Mouse (Mus musculus): ENCODE results near the gene Acox2. TPM values are rescaled to one million over a fixed set of nuclear protein-coding genes. Genes with fewer than 3 reads are reported as not detected.

Acox2 gene
- polyA plus RNA-seq, 1 experiment from 2014 or later: not detected

GRCm38 (mm10) chr14:8215208-8215778, 43.9 kb downstream of the Acox2 start:
- no peaks in the 10 kb centered on the region for H3K36me3 ChIP-seq (ENCODE audit: control insufficient read depth, insufficient read depth, low read length)
- H3K27ac ChIP-seq (ENCODE audit: low read length): no peak overlapping the region
- peak overlapping the region; percentile 70; the same call in 1 of the 2 replicates for H3K4me3 ChIP-seq (ENCODE audit: low read depth, low read length)
- 26% methylated on average over 21 of the region's 21 CpGs for WGBS
- ATAC-seq (ENCODE audit: insufficient number of reproducible peaks, insufficient read depth, low FRiP score, low read depth): no peak
- H3K9me3 ChIP-seq (ENCODE audit: control insufficient read depth, low read depth, low read length): no peaks in the 10 kb centered on the region
- H3K4me1 ChIP-seq (ENCODE audit: control insufficient read depth, insufficient read depth, low read length): 0 out of 2 replicates have a peak, but pooled peaks cover 4% of the 10 kb centered on the region
- peak overlapping the region; percentile 90 for H3K4me2 ChIP-seq (replicated peaks; ENCODE audit: low read depth, low read length)
- no peak overlapping the region; the same call in 1 of the 2 replicates for H3K9ac ChIP-seq (replicated peaks; ENCODE audit: low read depth, low read length)
- no peaks in the 10 kb centered on the region for H3K27me3 ChIP-seq (ENCODE audit: control insufficient read depth, insufficient read depth, low read length)

- peak; percentile 83 for ATAC-seq (ENCODE audit: insufficient number of reproducible peaks, insufficient read depth, low FRiP score, low read depth)
- Histone ChIP-seq H3K4me3 (ENCODE audit: low read depth, low read length) (peak overlapping the region; percentile 70), H3K27ac (ENCODE audit: low read length) (peak overlapping the region; percentile 63), H3K9ac (replicated peaks; ENCODE audit: low read depth, low read length) (peak overlapping the region; percentile 80), H3K4me2 (replicated peaks; ENCODE audit: low read depth, low read length) (peak overlapping the region; percentile 90), H3K9me3 (ENCODE audit: control insufficient read depth, low read depth, low read length) (no peaks in the 10 kb centered on the region), H3K27me3 (ENCODE audit: control insufficient read depth, insufficient read depth, low read length) (no peaks in the 10 kb centered on the region), H3K4me1 (ENCODE audit: control insufficient read depth, insufficient read depth, low read length) (0 out of 2 replicates have a peak, but pooled peaks cover 4% of the 10 kb centered on the region), H3K36me3 (ENCODE audit: control insufficient read depth, insufficient read depth, low read length) (no peaks in the 10 kb centered on the region)
- 2% methylated on average over 63 of the region's 63 CpGs for WGBS
These were observed 44.6 kb downstream of the Acox2 start for GRCm38 (mm10) chr14:8214299-8215207.

GRCm38 (mm10) chr14:8213803-8214224, 45.3 kb downstream of the Acox2 start, which contains the start of gene Kctd6:
Kctd6 (plus strand) TSS chr14:8214140.
- Histone ChIP-seq H3K4me3 (ENCODE audit: low read depth, low read length) (peak within 1 kb of the TSS; percentile 70), H3K36me3 (ENCODE audit: control insufficient read depth, insufficient read depth, low read length) (no peaks in the 10 kb centered on the region), H3K4me1 (ENCODE audit: control insufficient read depth, insufficient read depth, low read length) (0 out of 2 replicates have a peak, but pooled peaks cover 4% of the 10 kb centered on the region), H3K27ac (ENCODE audit: low read length) (peak within 1 kb of the TSS; percentile 63), H3K27me3 (ENCODE audit: control insufficient read depth, insufficient read depth, low read length) (no peaks in the 10 kb centered on the region), H3K9me3 (ENCODE audit: control insufficient read depth, low read depth, low read length) (no peaks in the 10 kb centered on the region), H3K9ac (replicated peaks; ENCODE audit: low read depth, low read length) (peak within 1 kb of the TSS; percentile 80), H3K4me2 (replicated peaks; ENCODE audit: low read depth, low read length) (peak within 1 kb of the TSS; percentile 90)
- WGBS: 0% methylated on average over 35 of the region's 49 CpGs
- ATAC-seq (ENCODE audit: insufficient number of reproducible peaks, insufficient read depth, low FRiP score, low read depth): peak; percentile 98

DNA sequence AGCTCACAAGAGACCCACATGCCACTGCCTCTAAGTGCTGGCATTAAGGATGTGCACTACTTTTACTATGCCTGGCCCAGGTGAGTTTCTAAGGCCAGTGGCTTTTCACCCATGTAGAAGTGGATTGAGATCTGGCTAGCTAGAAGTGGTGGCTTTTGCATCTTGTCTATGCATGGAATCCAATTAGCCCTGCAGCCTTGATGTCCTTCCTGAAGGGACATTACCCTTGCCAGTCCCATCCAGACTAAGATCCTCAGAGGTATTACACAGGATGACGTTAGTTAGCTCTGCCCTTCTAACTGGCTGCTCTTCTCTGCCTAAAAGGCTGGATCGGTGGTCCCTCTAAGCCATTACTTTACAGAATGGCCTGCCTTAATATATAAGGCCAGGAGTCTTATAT, 46.2 kb downstream of the Acox2 start:
- Histone ChIP-seq H3K4me3 (ENCODE audit: low read depth, low read length) (no peak overlapping the region), H3K4me1 (ENCODE audit: control insufficient read depth, insufficient read depth, low read length) (0 out of 2 replicates have a peak, but pooled peaks cover 4% of the 10 kb centered on the region), H3K36me3 (ENCODE audit: control insufficient read depth, insufficient read depth, low read length) (no peaks in the 10 kb centered on the region), H3K27ac (ENCODE audit: low read length) (no peak overlapping the region), H3K9ac (replicated peaks; ENCODE audit: low read depth, low read length) (no peak overlapping the region), H3K27me3 (ENCODE audit: control insufficient read depth, insufficient read depth, low read length) (no peaks in the 10 kb centered on the region), H3K9me3 (ENCODE audit: control insufficient read depth, low read depth, low read length) (no peaks in the 10 kb centered on the region), H3K4me2 (replicated peaks; ENCODE audit: low read depth, low read length) (no peak overlapping the region)
- ATAC-seq (ENCODE audit: insufficient number of reproducible peaks, insufficient read depth, low FRiP score, low read depth): no peak
- 77% methylated on average over 2 of the region's 2 CpGs for WGBS

DNA sequence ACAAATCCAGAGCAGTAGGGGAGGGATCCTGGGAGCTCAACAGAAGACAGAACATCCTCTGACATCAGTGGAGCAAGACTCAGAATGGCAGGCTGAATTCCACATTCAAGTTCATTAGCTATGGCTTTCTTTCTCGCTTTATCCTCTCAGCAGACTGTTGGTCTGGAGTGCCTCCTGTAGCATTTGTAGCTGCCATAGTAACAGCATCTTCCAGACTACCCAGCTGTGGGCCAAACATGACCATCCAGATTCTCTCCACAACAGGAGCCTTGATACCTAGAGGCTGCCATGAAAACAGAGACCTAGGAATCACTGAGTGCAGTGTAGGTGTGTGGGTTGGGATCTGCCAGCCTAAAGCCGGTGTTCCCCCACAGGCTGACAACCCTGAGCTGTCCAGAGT, 49.3 kb downstream of the Acox2 start:
- H3K4me2 ChIP-seq (replicated peaks; ENCODE audit: low read depth, low read length): no peak overlapping the region
- 85% methylated on average over 2 of the region's 2 CpGs for WGBS
- H3K4me1 ChIP-seq (ENCODE audit: control insufficient read depth, insufficient read depth, low read length): 0 out of 2 replicates have a peak, but pooled peaks cover under 1% of the 10 kb centered on the region

DNA sequence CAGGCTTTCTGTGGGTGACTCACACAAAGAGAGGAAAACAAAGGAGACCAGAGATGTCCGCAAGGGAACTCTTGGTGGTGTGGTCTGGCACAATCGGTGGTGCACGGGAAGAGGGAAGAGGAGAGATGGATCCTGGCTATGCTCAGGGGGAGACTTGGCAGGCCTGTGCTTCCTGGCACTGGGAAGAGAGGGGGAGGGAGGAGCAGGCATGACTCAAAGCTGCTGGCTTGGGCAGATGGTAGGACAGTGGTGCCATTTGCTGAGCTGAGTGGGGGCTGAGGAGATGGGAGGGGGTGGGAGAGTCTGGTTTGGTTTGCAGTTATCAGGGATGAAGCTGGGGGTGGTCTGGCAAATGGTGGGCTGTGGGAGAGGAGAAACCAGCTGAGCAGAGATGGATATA, 50.3 kb downstream of the Acox2 start:
- H3K27me3 ChIP-seq (ENCODE audit: control insufficient read depth, insufficient read depth, low read length): no peaks in the 10 kb centered on the region
- no peak overlapping the region for H3K4me3 ChIP-seq (ENCODE audit: low read depth, low read length)
- WGBS: 68% methylated on average over 3 of the region's 3 CpGs
- no peak overlapping the region for H3K27ac ChIP-seq (ENCODE audit: low read length)
- H3K4me1 ChIP-seq (ENCODE audit: control insufficient read depth, insufficient read depth, low read length): no peaks in the 10 kb centered on the region
- no peaks in the 10 kb centered on the region for H3K36me3 ChIP-seq (ENCODE audit: control insufficient read depth, insufficient read depth, low read length)
- no peak overlapping the region for H3K9ac ChIP-seq (replicated peaks; ENCODE audit: low read depth, low read length)
- H3K9me3 ChIP-seq (ENCODE audit: control insufficient read depth, low read depth, low read length): no peaks in the 10 kb centered on the region
- H3K4me2 ChIP-seq (replicated peaks; ENCODE audit: low read depth, low read length): no peak overlapping the region
- ATAC-seq (ENCODE audit: insufficient number of reproducible peaks, insufficient read depth, low FRiP score, low read depth): no peak

More for the DNA sequence above, 49.3 kb downstream of the Acox2 start:
- H3K9me3 ChIP-seq (ENCODE audit: control insufficient read depth, low read depth, low read length): no peaks in the 10 kb centered on the region
- H3K9ac ChIP-seq (replicated peaks; ENCODE audit: low read depth, low read length): no peak overlapping the region
- no peak for ATAC-seq (ENCODE audit: insufficient number of reproducible peaks, insufficient read depth, low FRiP score, low read depth)
- no peaks in the 10 kb centered on the region for H3K36me3 ChIP-seq (ENCODE audit: control insufficient read depth, insufficient read depth, low read length)
- H3K4me3 ChIP-seq (ENCODE audit: low read depth, low read length): no peak overlapping the region
- no peaks in the 10 kb centered on the region for H3K27me3 ChIP-seq (ENCODE audit: control insufficient read depth, insufficient read depth, low read length)
- no peak overlapping the region for H3K27ac ChIP-seq (ENCODE audit: low read length)

DNA sequence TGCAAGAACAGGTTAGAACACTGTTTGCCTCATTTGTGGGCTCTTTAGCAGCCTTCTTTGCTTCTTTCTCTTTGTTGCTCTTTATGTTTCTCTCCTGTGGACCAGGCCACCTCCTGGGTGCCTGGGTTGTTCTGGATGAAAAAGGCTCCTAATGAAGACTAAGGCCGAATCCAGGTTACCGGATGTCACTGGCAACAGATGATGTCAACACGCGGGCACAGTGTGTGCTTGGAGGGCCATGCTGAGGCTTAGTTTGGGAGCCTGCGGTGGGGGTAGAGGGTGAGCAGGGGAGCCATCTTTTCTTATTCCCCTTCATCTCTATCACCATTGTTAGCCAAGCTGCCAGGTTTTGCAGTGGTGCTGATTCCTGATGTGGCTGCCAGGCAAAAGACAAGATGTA, 51.6 kb downstream of the Acox2 start:
- H3K4me2 ChIP-seq (replicated peaks; ENCODE audit: low read depth, low read length): no peak overlapping the region

DNA sequence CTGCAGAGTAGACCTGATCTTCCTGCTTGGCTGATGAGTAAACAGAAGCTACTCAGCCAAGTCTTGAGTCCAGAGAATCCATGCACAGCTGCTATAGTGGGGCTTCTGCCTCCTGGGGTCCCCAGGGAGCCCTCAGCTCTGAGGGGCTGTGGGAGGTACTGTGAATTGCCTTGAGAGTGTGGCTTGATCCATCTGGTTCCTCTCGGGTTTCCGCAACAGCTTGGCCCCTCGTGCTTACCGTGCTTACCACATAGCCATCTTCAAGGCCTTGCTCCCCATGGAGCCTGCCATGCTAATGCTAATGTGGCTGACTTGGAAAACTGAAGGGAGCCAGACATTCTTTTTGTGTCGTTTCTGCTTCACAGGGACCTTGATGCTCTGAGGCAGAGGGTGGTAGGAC, 52.0 kb downstream of the Acox2 start:
- ATAC-seq (ENCODE audit: insufficient number of reproducible peaks, insufficient read depth, low FRiP score, low read depth): no peak

More for the DNA sequence above, 51.6 kb downstream of the Acox2 start:
- no peaks in the 10 kb centered on the region for H3K27me3 ChIP-seq (ENCODE audit: control insufficient read depth, insufficient read depth, low read length)
- H3K4me3 ChIP-seq (ENCODE audit: low read depth, low read length): no peak overlapping the region
- 82% methylated on average over 5 of the region's 5 CpGs for WGBS
- ATAC-seq (ENCODE audit: insufficient number of reproducible peaks, insufficient read depth, low FRiP score, low read depth): no peak
- H3K27ac ChIP-seq (ENCODE audit: low read length): no peak overlapping the region
- no peak overlapping the region for H3K9ac ChIP-seq (replicated peaks; ENCODE audit: low read depth, low read length)
- no peaks in the 10 kb centered on the region for H3K4me1 ChIP-seq (ENCODE audit: control insufficient read depth, insufficient read depth, low read length)
- H3K36me3 ChIP-seq (ENCODE audit: control insufficient read depth, insufficient read depth, low read length): no peaks in the 10 kb centered on the region
- H3K9me3 ChIP-seq (ENCODE audit: control insufficient read depth, low read depth, low read length): no peaks in the 10 kb centered on the region

More for the DNA sequence above, 52.0 kb downstream of the Acox2 start:
- no peaks in the 10 kb centered on the region for H3K27me3 ChIP-seq (ENCODE audit: control insufficient read depth, insufficient read depth, low read length)
- H3K4me1 ChIP-seq (ENCODE audit: control insufficient read depth, insufficient read depth, low read length): no peaks in the 10 kb centered on the region
- H3K9me3 ChIP-seq (ENCODE audit: control insufficient read depth, low read depth, low read length): no peaks in the 10 kb centered on the region
- H3K9ac ChIP-seq (replicated peaks; ENCODE audit: low read depth, low read length): no peak overlapping the region
- no peak overlapping the region for H3K4me3 ChIP-seq (ENCODE audit: low read depth, low read length)
- no peak overlapping the region for H3K27ac ChIP-seq (ENCODE audit: low read length)
- WGBS: 40% methylated on average over 5 of the region's 5 CpGs
- H3K4me2 ChIP-seq (replicated peaks; ENCODE audit: low read depth, low read length): no peak overlapping the region
- H3K36me3 ChIP-seq (ENCODE audit: control insufficient read depth, insufficient read depth, low read length): no peaks in the 10 kb centered on the region

Data from stomach, embryonic 14.5 days (tissue).